ENCODE assay signal across 26 mouse cellular contexts in genomic region chr3:79127797-79128196, GRCm38 (mm10).
DNase-seq lines count a peak whose midpoint lies in the region; ATAC-seq and TF ChIP-seq lines count a peak whose summit lies in the region.
"Had no signal": no experiment of that assay in that cellular context is flagged by ENCODE, and none has a peak within 500 bp of the region (broad histone marks: within the 10 kb centered on the region; RNA-seq: fewer than 3 reads in every experiment).

No protein-coding gene starts in this region.

- peaks cover 6% of the 10 kb centered on the region; the same call in 1 of the 2 replicates for H3K79me2 ChIP-seq in heart, adult 2 months (replicated peaks; ENCODE audit: control insufficient read depth, insufficient read depth, low read length)

- peak overlapping the region; percentile 52 for H3K27ac ChIP-seq in heart, adult 2 months
- H3K27ac ChIP-seq in heart, embryonic 12.5 days (ENCODE audit: poor library complexity, severe bottlenecking): no peak overlapping the region
- H3K27ac ChIP-seq in brown adipose tissue, adult 24 weeks (replicated peaks; ENCODE audit: low read depth, low read length): peak overlapping the region; percentile 6; the same call in 1 of the 2 replicates
- H3K27ac ChIP-seq: embryonic facial prominence, embryonic 15.5 days; heart, embryonic 15.5 days; hindbrain, embryonic 15.5 days; limb, embryonic 13.5 days; liver, embryonic 13.5 days; midbrain, embryonic 12.5 days; neural tube, embryonic 15.5 days had no signal

- intact Hi-C loops in heart, adult 2 months (cut with DNase I): loop anchor here (2.0 kb wide), 2 partner anchors 17 to 51 kb away; no protein-coding TSS in a partner anchor

- H3K4me2 ChIP-seq in heart, embryonic 12.5 days: no peak overlapping the region
- H3K4me2 ChIP-seq: embryonic facial prominence, embryonic 15.5 days; heart, embryonic 15.5 days; hindbrain, embryonic 15.5 days; limb, embryonic 13.5 days; liver, embryonic 13.5 days; lung, embryonic 14.5 days; midbrain, embryonic 12.5 days; neural tube, embryonic 15.5 days had no signal

- no peaks in the 10 kb centered on the region for H3K27me3 ChIP-seq in heart, adult 2 months (ENCODE audit: control insufficient read depth, insufficient read depth, low read length)
- H3K27me3 ChIP-seq in heart, embryonic 12.5 days (replicated peaks): no peaks in the 10 kb centered on the region
- H3K27me3 ChIP-seq: embryonic facial prominence, embryonic 15.5 days; heart, embryonic 15.5 days; hindbrain, embryonic 15.5 days; limb, embryonic 13.5 days; liver, embryonic 13.5 days; midbrain, embryonic 12.5 days; neural tube, embryonic 15.5 days had no signal

- no peak overlapping the region for H3K4me3 ChIP-seq in heart, adult 2 months
- no peak overlapping the region for H3K4me3 ChIP-seq in heart, embryonic 12.5 days
- H3K4me3 ChIP-seq in brown adipose tissue, adult 24 weeks (ENCODE audit: insufficient read depth, low read depth, low read length): no peak overlapping the region
- H3K4me3 ChIP-seq: embryonic facial prominence, embryonic 15.5 days; heart, embryonic 15.5 days; hindbrain, embryonic 15.5 days; limb, embryonic 13.5 days; liver, embryonic 13.5 days; midbrain, embryonic 12.5 days; neural tube, embryonic 15.5 days had no signal

- no peak for TF ChIP-seq POLR2A in heart, adult 2 months (IDR thresholded peaks at IDR 0.05; ENCODE audit: insufficient read depth, low read depth, low read length)

- peaks cover 14% of the 10 kb centered on the region for H3K4me1 ChIP-seq in heart, adult 2 months (ENCODE audit: control insufficient read depth, insufficient read depth, low read length)
- peaks cover 14% of the 10 kb centered on the region for H3K4me1 ChIP-seq in heart, embryonic 12.5 days (replicated peaks)
- peaks cover 18% of the 10 kb centered on the region for H3K4me1 ChIP-seq in brown adipose tissue, adult 24 weeks (ENCODE audit: control insufficient read depth, insufficient read depth, insufficient read length, low read length)
- H3K4me1 ChIP-seq: liver, embryonic 13.5 days had no signal

- TF ChIP-seq CTCF in heart, adult 2 months (IDR thresholded peaks at IDR 0.05): no peak

- no peak for TF ChIP-seq EP300 in heart, adult 2 months (IDR thresholded peaks at IDR 0.05; ENCODE audit: insufficient read depth, low read depth, low read length)

- no peak for ATAC-seq in heart, embryonic 12.5 days (ENCODE audit: insufficient number of reproducible peaks, low FRiP score)
- ATAC-seq in megakaryocyte, adult 5-6 weeks (ENCODE audit: poor library complexity, severe bottlenecking): peak; percentile 56
- ATAC-seq: forebrain, embryonic 14.5 days; intestine, embryonic 16.5 days had no signal

- H3K9ac ChIP-seq in heart, adult 2 months (ENCODE audit: low read depth, low read length): no peak overlapping the region
- H3K9ac ChIP-seq in heart, embryonic 12.5 days: no peak overlapping the region
- H3K9ac ChIP-seq: embryonic facial prominence, embryonic 15.5 days; heart, embryonic 15.5 days; hindbrain, embryonic 15.5 days; limb, embryonic 13.5 days; liver, embryonic 13.5 days; lung, embryonic 14.5 days; midbrain, embryonic 12.5 days; neural tube, embryonic 15.5 days had no signal

- 39% methylated on average over 2 of the region's 2 CpGs for WGBS in heart, adult 2 months
- WGBS in heart, embryonic 12.5 days: 78% methylated on average over 2 of the region's 2 CpGs

- H3K9me3 ChIP-seq in heart, embryonic 12.5 days (replicated peaks): no peaks in the 10 kb centered on the region
- H3K9me3 ChIP-seq: embryonic facial prominence, embryonic 15.5 days; heart, embryonic 15.5 days; hindbrain, embryonic 15.5 days; limb, embryonic 13.5 days; liver, embryonic 13.5 days; midbrain, embryonic 12.5 days; neural tube, embryonic 15.5 days had no signal

- H3K36me3 ChIP-seq in heart, adult 2 months (ENCODE audit: control insufficient read depth, insufficient read depth, low read length): peaks cover 31% of the 10 kb centered on the region
- H3K36me3 ChIP-seq in heart, embryonic 12.5 days: 0 out of 2 replicates have a peak, but pooled peaks cover 6% of the 10 kb centered on the region
- H3K36me3 ChIP-seq: embryonic facial prominence, embryonic 15.5 days; heart, embryonic 15.5 days; hindbrain, embryonic 15.5 days; limb, embryonic 13.5 days; liver, embryonic 13.5 days; midbrain, embryonic 12.5 days; neural tube, embryonic 15.5 days had no signal

- no peak for DNase-seq in heart, adult 2 months
- peak; percentile 53 for DNase-seq in 416B (ENCODE audit: low read depth)
- DNase-seq in urinary bladder, postnatal 14 days (ENCODE audit: low spot score): no peak
- no peak for DNase-seq in urinary bladder, postnatal 36 days (ENCODE audit: low spot score in 2 of 2)
- DNase-seq: adrenal gland, postnatal 10 days; cerebellum, adult 9-10 months; gastrocnemius, postnatal 14 days; heart, postnatal 4 days; kidney, adult 9 months; kidney, postnatal 25 days; liver, embryonic 13.5 days; lung, embryonic 14.5 days; right cerebral cortex, adult 18-20 months; right cerebral cortex, postnatal 4 days; thymus, postnatal 25 days had no signal
